Mouse (Mus musculus) hindlimb bud, embryonic 11.5 days (tissue): Measurements from ENCODE around the gene Lrrc3.

ENCODE experiments used
- DNase-seq: peaks from one replicate; pipeline ENCODE4 v3.0.0-alpha.2; 2012; ENCODE audit warnings: low read depth, low spot score; ENCODE audit errors: extremely low spot score

Gene Lrrc3

DNA sequence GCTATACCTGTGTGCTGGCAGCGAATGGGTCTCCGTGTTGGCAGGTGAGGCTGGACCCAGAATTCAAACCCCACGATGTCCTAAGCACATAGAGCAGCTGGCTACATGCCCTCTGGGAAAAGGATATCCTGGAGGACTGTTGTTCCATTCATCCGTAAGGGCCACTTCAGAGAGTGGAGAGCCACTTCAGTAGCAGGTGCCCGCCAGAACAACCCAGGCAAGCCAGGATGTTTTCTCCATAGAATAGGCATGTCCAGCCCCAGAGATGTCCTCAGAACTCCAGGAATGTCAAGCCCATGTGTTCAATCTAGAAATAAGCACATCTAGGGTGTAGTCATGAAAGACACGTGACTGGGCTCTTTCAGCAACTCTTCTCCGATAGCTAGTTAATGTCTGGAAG lies 32.7 kb downstream of the Lrrc3 start:
- DNase-seq: no peak

DNA sequence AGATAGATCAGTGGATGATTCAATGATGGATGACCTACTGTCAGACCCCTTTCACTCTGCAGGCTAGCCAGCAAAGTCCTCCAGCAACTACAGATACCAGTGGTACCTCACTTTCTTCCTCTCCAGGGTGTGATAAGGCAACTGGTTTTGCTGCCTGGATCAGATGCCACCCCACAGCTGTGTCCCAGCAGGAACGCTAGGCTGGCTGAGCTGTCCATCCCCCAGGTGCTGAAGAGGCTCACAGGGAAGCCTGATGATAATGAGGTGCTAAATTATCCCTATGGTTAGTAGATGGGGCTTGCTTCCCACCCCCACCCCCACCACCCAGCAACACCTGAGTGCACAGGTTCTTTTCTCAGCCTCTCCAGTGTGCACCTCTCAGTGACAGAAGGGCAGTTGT lies 34.8 kb downstream of the Lrrc3 start:
- DNase-seq: no peak

- no peak for DNase-seq
These were observed 37.6 kb downstream of the Lrrc3 start for GRCm38 (mm10) chr10:77864762-77865143.

GRCm38 (mm10) chr10:77864067-77864761 lies 38.1 kb downstream of the Lrrc3 start:
- peak; percentile 18 for DNase-seq

DNA sequence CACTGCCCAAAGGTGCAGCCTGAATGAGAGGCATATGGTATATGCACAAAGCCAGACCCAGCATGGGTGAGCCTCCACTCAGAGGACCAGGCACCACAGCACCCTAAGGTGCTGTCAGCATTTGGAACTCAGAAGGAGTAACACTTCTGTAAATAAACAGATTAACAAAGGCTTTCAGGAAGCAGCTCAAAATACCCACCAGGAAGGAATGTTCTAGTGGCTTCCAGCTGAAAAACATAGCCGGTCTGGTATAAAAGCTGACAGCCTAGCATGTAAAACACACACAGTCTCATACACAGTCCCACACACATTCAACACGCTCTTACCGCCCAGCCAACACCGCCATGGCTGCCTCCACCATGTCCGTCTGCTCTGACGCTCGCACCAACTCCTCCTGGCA lies 40.7 kb downstream of the Lrrc3 start, which contains the start of gene Gm3285:
TSS of gene Gm3285 (plus strand) at position 301 of the 400 bp plus-strand sequence.
- DNase-seq: no peak

- no peak for DNase-seq
These were observed 49.8 kb downstream of the Lrrc3 start, which contains the start of gene Gm10318 for GRCm38 (mm10) chr10:77852559-77852958. Gene Gm10318 (plus strand): TSS chr10:77852859.
